Mouse (Mus musculus): ENCODE data around the gene Aph1a. TPM values are rescaled to one million over a fixed set of nuclear protein-coding genes. Genes with fewer than 3 reads are reported as not detected.
"Not testable (repeated sequence)": the region's sequence is repeated elsewhere in the genome, so short reads cannot be mapped to it uniquely, and the experiment has no call there.

Gene Aph1a
- 100 to 1,000 TPM; 110 to 120 TPM for total RNA-seq (2021)

- intact Hi-C loops (cut with DNase I) = not testable (repeated sequence)
- peak; percentile 97 for DNase-seq (ENCODE audit: low spot score)
Measured at GRCm38 (mm10) chr3:95893606-95894316, at the start of gene Aph1a. Aph1a (plus strand) TSS chr3:95893969.

GRCm38 (mm10) chr3:95850611-95851010, 43.2 kb upstream of the Aph1a start:
- no peak for DNase-seq (ENCODE audit: low spot score)
- intact Hi-C loops (cut with DNase I) = no loop called here

- no peak for DNase-seq (ENCODE audit: low spot score)
- intact Hi-C loops (cut with DNase I) = no loop called here
Measured at GRCm38 (mm10) chr3:95851317-95851716, 42.5 kb upstream of the Aph1a start.

- intact Hi-C loops (cut with DNase I) = no loop called here
- DNase-seq (ENCODE audit: low spot score) = peak; percentile 89
Measured at GRCm38 (mm10) chr3:95855502-95856089, 38.2 kb upstream of the Aph1a start, which contains the start of gene Prpf3. Prpf3 (minus strand) TSS chr3:95855885.

GRCm38 (mm10) chr3:95856115-95856514, 37.7 kb upstream of the Aph1a start:
- no peak for DNase-seq (ENCODE audit: low spot score)
- intact Hi-C loops (cut with DNase I) = no loop called here

GRCm38 (mm10) chr3:95857050-95857449, 36.7 kb upstream of the Aph1a start:
- intact Hi-C loops (cut with DNase I); DNase-seq (ENCODE audit: low spot score): not testable (repeated sequence)

GRCm38 (mm10) chr3:95858278-95858677, 35.5 kb upstream of the Aph1a start:
- DNase-seq (ENCODE audit: low spot score); intact Hi-C loops (cut with DNase I): not testable (repeated sequence)

- intact Hi-C loops (cut with DNase I) = loop anchor here (2.0 kb wide), 2 partner anchors 46 to 192 kb away; no protein-coding TSS in a partner anchor
- no peak for DNase-seq (ENCODE audit: low spot score)
Measured at GRCm38 (mm10) chr3:95860323-95860722, 33.4 kb upstream of the Aph1a start.

GRCm38 (mm10) chr3:95861216-95861615, 32.6 kb upstream of the Aph1a start:
- no peak for DNase-seq (ENCODE audit: low spot score)

GRCm38 (mm10) chr3:95861796-95862195, 32.0 kb upstream of the Aph1a start:
- peak; percentile 26 for DNase-seq (ENCODE audit: low spot score)
- intact Hi-C loops (cut with DNase I) = loop anchor here (2.0 kb wide), 2 partner anchors 45 to 191 kb away; no protein-coding TSS in a partner anchor

More at GRCm38 (mm10) chr3:95861216-95861615, 32.6 kb upstream of the Aph1a start:
- intact Hi-C loops (cut with DNase I) = loop anchor here (2.0 kb wide), 2 partner anchors 46 to 192 kb away; no protein-coding TSS in a partner anchor

- no peak for DNase-seq (ENCODE audit: low spot score)
- intact Hi-C loops (cut with DNase I) = no loop called here
Measured at GRCm38 (mm10) chr3:95863578-95863977, 30.2 kb upstream of the Aph1a start.

- intact Hi-C loops (cut with DNase I) = loop anchor here (5.0 kb wide), 1 partner anchor 92 kb away; no protein-coding TSS in a partner anchor
- DNase-seq (ENCODE audit: low spot score) = peak; percentile 24
Measured at GRCm38 (mm10) chr3:95865050-95865449, 28.7 kb upstream of the Aph1a start.

- intact Hi-C loops (cut with DNase I) = loop anchor here (5.0 kb wide), 1 partner anchor 92 kb away; no protein-coding TSS in a partner anchor
Measured at GRCm38 (mm10) chr3:95865571-95865970, 28.2 kb upstream of the Aph1a start.

GRCm38 (mm10) chr3:95866071-95866470, 27.7 kb upstream of the Aph1a start:
- intact Hi-C loops (cut with DNase I) = loop anchor here (5.0 kb wide), 1 partner anchor 91 kb away; no protein-coding TSS in a partner anchor
- no peak for DNase-seq (ENCODE audit: low spot score)

More at GRCm38 (mm10) chr3:95865571-95865970, 28.2 kb upstream of the Aph1a start:
- DNase-seq (ENCODE audit: low spot score) = no peak

GRCm38 (mm10) chr3:95867408-95867807, 26.4 kb upstream of the Aph1a start:
- DNase-seq (ENCODE audit: low spot score) = no peak
- intact Hi-C loops (cut with DNase I) = loop anchor here (5.0 kb wide), 1 partner anchor 90 kb away; no protein-coding TSS in a partner anchor

GRCm38 (mm10) chr3:95870976-95871375, 22.8 kb upstream of the Aph1a start:
- intact Hi-C loops (cut with DNase I) = no loop called here
- no peak for DNase-seq (ENCODE audit: low spot score)

GRCm38 (mm10) chr3:95871392-95871867, 22.3 kb upstream of the Aph1a start, which contains the start of gene Mrps21:
Mrps21 (minus strand) TSS chr3:95871519.
- peak; percentile 74 for DNase-seq (ENCODE audit: low spot score)
- intact Hi-C loops (cut with DNase I) = no loop called here

GRCm38 (mm10) chr3:95872048-95872447, 21.7 kb upstream of the Aph1a start:
- intact Hi-C loops (cut with DNase I) = no loop called here
- DNase-seq (ENCODE audit: low spot score) = no peak

GRCm38 (mm10) chr3:95879063-95879462, 14.7 kb upstream of the Aph1a start:
- intact Hi-C loops (cut with DNase I) = no loop called here
- no peak for DNase-seq (ENCODE audit: low spot score)

GRCm38 (mm10) chr3:95881979-95882815, 11.6 kb upstream of the Aph1a start, which contains the start of gene Ciart:
Ciart (minus strand) TSS chr3:95882251.
- intact Hi-C loops (cut with DNase I) = loop anchor here (10.0 kb wide), 1 partner anchor 173 kb away; the partner anchor contains the start of gene Vps45
- DNase-seq (ENCODE audit: low spot score) = peak; percentile 96

Data from heart, postnatal 25 days (tissue).